Mouse (Mus musculus) mouse embryonic stem cell (cell line): ENCODE results near the gene Gpr132.

Experiments used
- in situ Hi-C, 2 experiments: fragments of 300-500 bp; cut with MboI; formaldehyde crosslinking; loops; 1 replicate in 1 of 2; 3 replicates in 1 of 2; pipeline ENCODE4 v1.14.3; 2019 to 2020; ENCODE audit warnings: low sequenced_read_pairs in 2 of 2, low pct_unique_long_range_greater_than_20kb in 1 of 2, mixed read lengths in 1 of 2; ENCODE audit not compliant: unreplicated experiment in 1 of 2

Gpr132 gene

GRCm38 (mm10) chr12:112880661-112881060, 12.6 kb upstream of the Gpr132 start:
- in situ Hi-C loops = no loop called here

- in situ Hi-C loops = loop anchor here in 1 of 2 experiments (10.0 kb wide), 1 partner anchor 305 kb away; the partner anchor contains the start of gene Tmem121
These were observed 11.7 kb upstream of the Gpr132 start for GRCm38 (mm10) chr12:112879731-112880130.

- in situ Hi-C loops = loop anchor here in 1 of 2 experiments (10.0 kb wide), 1 partner anchor 307 kb away; the partner anchor contains the start of gene Tmem121
These were observed 9.6 kb upstream of the Gpr132 start for GRCm38 (mm10) chr12:112877607-112878020.

GRCm38 (mm10) chr12:112877073-112877576, 9.1 kb upstream of the Gpr132 start:
- in situ Hi-C loops = loop anchor here in 1 of 2 experiments (10.0 kb wide), 1 partner anchor 308 kb away; the partner anchor contains the start of gene Tmem121

- in situ Hi-C loops = loop anchor here in 1 of 2 experiments (10.0 kb wide), 1 partner anchor 308 kb away; the partner anchor contains the start of gene Tmem121
These were observed 8.5 kb upstream of the Gpr132 start for GRCm38 (mm10) chr12:112876332-112877072.

- in situ Hi-C loops = loop anchor here in 1 of 2 experiments (10.0 kb wide), 1 partner anchor 309 kb away; the partner anchor contains the start of gene Tmem121
These were observed 7.4 kb upstream of the Gpr132 start for GRCm38 (mm10) chr12:112875225-112876013.

- in situ Hi-C loops = loop anchor here in 1 of 2 experiments (10.0 kb wide), 1 partner anchor 311 kb away; the partner anchor contains the start of gene Tmem121
These were observed 6.2 kb upstream of the Gpr132 start for GRCm38 (mm10) chr12:112874199-112874598.

- in situ Hi-C loops = loop anchor here in 1 of 2 experiments (10.0 kb wide), 1 partner anchor 311 kb away; the partner anchor contains the start of gene Tmem121
These were observed 5.6 kb upstream of the Gpr132 start for GRCm38 (mm10) chr12:112873452-112874190.

- in situ Hi-C loops = loop anchor here in 1 of 2 experiments (10.0 kb wide), 1 partner anchor 312 kb away; the partner anchor contains the start of gene Tmem121
These were observed 5.0 kb upstream of the Gpr132 start for GRCm38 (mm10) chr12:112872991-112873390.

GRCm38 (mm10) chr12:112871272-112871671, 3.2 kb upstream of the Gpr132 start:
- in situ Hi-C loops = loop anchor here in 1 of 2 experiments (10.0 kb wide), 1 partner anchor 314 kb away; the partner anchor contains the start of gene Tmem121

- in situ Hi-C loops = loop anchor here in 1 of 2 experiments (10.0 kb wide), 1 partner anchor 314 kb away; the partner anchor contains the start of gene Tmem121
These were observed 2.7 kb upstream of the Gpr132 start for GRCm38 (mm10) chr12:112870775-112871174.

GRCm38 (mm10) chr12:112869783-112870204, 1.8 kb upstream of the Gpr132 start:
- in situ Hi-C loops = loop anchor here in 1 of 2 experiments (10.0 kb wide), 1 partner anchor 315 kb away; the partner anchor contains the start of gene Tmem121

GRCm38 (mm10) chr12:112867106-112867674, 838 bp downstream of the Gpr132 start:
- in situ Hi-C loops = no loop called here

- in situ Hi-C loops = no loop called here
These were observed 1.5 kb downstream of the Gpr132 start for GRCm38 (mm10) chr12:112866467-112867080.

- in situ Hi-C loops = no loop called here
These were observed 3.2 kb downstream of the Gpr132 start for GRCm38 (mm10) chr12:112864804-112865203.

- in situ Hi-C loops = no loop called here
These were observed 6.1 kb downstream of the Gpr132 start for GRCm38 (mm10) chr12:112861911-112862321.

GRCm38 (mm10) chr12:112860765-112861164, 7.3 kb downstream of the Gpr132 start:
- in situ Hi-C loops = no loop called here
